Mouse (Mus musculus) embryonic facial prominence, embryonic 15.5 days (tissue): ENCODE measurements around the gene Olfr631. TPM values are rescaled to one million over a fixed set of nuclear protein-coding genes. Genes with fewer than 3 reads are reported as not detected.

Experiments
- ATAC-seq: fragments of 200-750 bp; cut with Nextera tagmentation; 2 replicates; pipeline ENCODE4 v1.8.0; 2017; ENCODE audit warnings: low read depth, moderate TSS enrichment; ENCODE audit not compliant: insufficient number of reproducible peaks, low FRiP score, low TSS enrichment
- H3K27ac ChIP-seq: fragments of 300-500 bp; sonication (generic); replicated peaks from 2 replicates; pipeline ENCODE4 v1.5.1; 2015; ENCODE audit warnings: mild to moderate bottlenecking, inconsistent platforms
- H3K27me3 ChIP-seq: fragments of 300-500 bp; sonication (generic); 2 replicates; pipeline ENCODE4 v1.6.1; 2015; ENCODE audit warnings: inconsistent platforms
- H3K36me3 ChIP-seq: fragments of 300-500 bp; sonication (generic); 2 replicates; pipeline ENCODE4 v1.6.1; 2015; ENCODE audit warnings: mild to moderate bottlenecking, inconsistent platforms
- H3K4me1 ChIP-seq: fragments of 300-500 bp; sonication (generic); 2 replicates; pipeline ENCODE4 v1.6.1; 2015; ENCODE audit warnings: inconsistent platforms
- H3K4me2 ChIP-seq: fragments of 300-500 bp; sonication (generic); replicated peaks from 2 replicates; pipeline ENCODE4 v1.6.1; 2015; ENCODE audit warnings: mild to moderate bottlenecking, inconsistent platforms
- H3K4me3 ChIP-seq: fragments of 300-500 bp; sonication (generic); replicated peaks from 2 replicates; pipeline ENCODE4 v1.5.1; 2015; ENCODE audit warnings: mild to moderate bottlenecking, inconsistent platforms
- H3K9ac ChIP-seq: fragments of 300-500 bp; sonication (generic); 2 replicates; pipeline ENCODE4 v1.6.1; 2015; ENCODE audit warnings: inconsistent platforms
- H3K9me3 ChIP-seq: fragments of 300-500 bp; sonication (generic); replicated peaks from 2 replicates; pipeline ENCODE4 v1.6.1; 2016; ENCODE audit warnings: inconsistent platforms
- WGBS: fragments of 180-500 bp; shearing (Covaris S2); methylation state at CpG from one replicate; pipeline ENCODE4 v1.1.7; 2015; 5-methylcytosine and 5-hydroxymethylcytosine counted together
- polyA plus RNA-seq: library from polyadenylated mRNA; unstranded; fragments of >200 nt; fragmentation: Nextera tagmentation; extraction: Ambion mirVana; gene quantifications from 2 replicates; pipeline ENCODE4 v1.2.1, GENCODE M21; 2015

Gene Olfr631
- polyA plus RNA-seq, 1 experiment from 2014 or later: not detected

- WGBS: 53% methylated on average over 1 of the region's 1 CpGs
- Histone ChIP-seq H3K4me2 (no peak overlapping the region), H3K4me3 (no peak overlapping the region), H3K9ac (no peak overlapping the region), H3K36me3 (no peaks in the 10 kb centered on the region), H3K27me3 (no peaks in the 10 kb centered on the region), H3K9me3 (no peaks in the 10 kb centered on the region), H3K27ac (no peak overlapping the region), H3K4me1 (no peaks in the 10 kb centered on the region)
- ATAC-seq: no peak
Observed at GRCm38 (mm10) chr7:103971782-103972181, 43.2 kb downstream of the Olfr631 start.

Other genes starting within 250 kb of the Olfr631 start
- not detected in 2 replicates for gene Olfr625-ps1, start 246.1 kb upstream of the Olfr631 start, polyA plus RNA-seq
- gene Olfr243, start 214.2 kb upstream of the Olfr631 start, polyA plus RNA-seq: 0.17 TPM in 1 of 2 replicates, not detected in the other
- gene Olfr628, start 198.5 kb upstream of the Olfr631 start, polyA plus RNA-seq: not detected in 2 replicates
- gene Olfr629, start 183.9 kb upstream of the Olfr631 start, polyA plus RNA-seq: 0.09 TPM in 1 of 2 replicates, not detected in the other
- not detected in 2 replicates for gene Olfr630, start 171.5 kb upstream of the Olfr631 start, polyA plus RNA-seq
- 0.25 and 0.43 TPM in 2 replicates for gene Olfr69, start 157.2 kb upstream of the Olfr631 start, polyA plus RNA-seq
- 0.12 TPM in 1 of 2 replicates, not detected in the other for gene Olfr68, start 149.1 kb upstream of the Olfr631 start, polyA plus RNA-seq
- gene Olfr67, start 137.0 kb upstream of the Olfr631 start, polyA plus RNA-seq: not detected in 2 replicates
- gene Hbb-bt, start 114.8 kb upstream of the Olfr631 start, polyA plus RNA-seq: 2,578 and 3,288 TPM in 2 replicates
- gene Hbb-bs, start 100.7 kb upstream of the Olfr631 start, polyA plus RNA-seq: 7,493 and 10,028 TPM in 2 replicates
- not detected in 2 replicates for gene Hbb-bh2, start 88.3 kb upstream of the Olfr631 start, polyA plus RNA-seq
- gene Hbb-bh1, start 85.7 kb upstream of the Olfr631 start, polyA plus RNA-seq: 3.0 and 4.7 TPM in 2 replicates
- 296 and 441 TPM in 2 replicates for gene Hbb-y, start 75.6 kb upstream of the Olfr631 start, polyA plus RNA-seq
- not detected in 2 replicates for gene Olfr66, start 42.6 kb upstream of the Olfr631 start, polyA plus RNA-seq
- gene Olfr64, start 34.3 kb upstream of the Olfr631 start, polyA plus RNA-seq: 0.04 and 0.11 TPM in 2 replicates
- gene Olfr65, start 25.3 kb upstream of the Olfr631 start, polyA plus RNA-seq: 0.34 and 0.51 TPM in 2 replicates
- not detected in 2 replicates for gene Olfr632, start 5.5 kb downstream of the Olfr631 start, polyA plus RNA-seq
- not detected in 2 replicates for gene Olfr633, start 15.6 kb downstream of the Olfr631 start, polyA plus RNA-seq
- gene Olfr635, start 42.3 kb downstream of the Olfr631 start, polyA plus RNA-seq: 0.07 TPM in 2 replicates
- not detected in 2 replicates for gene Olfr638, start 69.9 kb downstream of the Olfr631 start, polyA plus RNA-seq
- 0.05 TPM in 2 replicates for gene Olfr639, start 88.5 kb downstream of the Olfr631 start, polyA plus RNA-seq
- 0.45 and 0.84 TPM in 2 replicates for gene Olfr640, start 96.7 kb downstream of the Olfr631 start, polyA plus RNA-seq
- 0.12 and 0.23 TPM in 2 replicates for gene Olfr641, start 106.6 kb downstream of the Olfr631 start, polyA plus RNA-seq
- 0.08 TPM in 1 of 2 replicates, not detected in the other for gene Olfr642, start 123.8 kb downstream of the Olfr631 start, polyA plus RNA-seq
- 0.03 and 0.12 TPM in 2 replicates for gene 4930516K23Rik, start 132.6 kb downstream of the Olfr631 start, polyA plus RNA-seq
- gene Olfr644, start 143.0 kb downstream of the Olfr631 start, polyA plus RNA-seq: 0.13 and 0.32 TPM in 2 replicates
- gene Olfr645, start 156.6 kb downstream of the Olfr631 start, polyA plus RNA-seq: 0.04 and 0.24 TPM in 2 replicates
- 0.22 TPM in 1 of 2 replicates, not detected in the other for gene Olfr646, start 176.0 kb downstream of the Olfr631 start, polyA plus RNA-seq
- gene Ubqln5, start 201.0 kb downstream of the Olfr631 start, polyA plus RNA-seq: not detected in 2 replicates
- not detected in 2 replicates for gene Olfr643, start 208.6 kb downstream of the Olfr631 start, polyA plus RNA-seq
- gene Ubqln3, start 214.5 kb downstream of the Olfr631 start, polyA plus RNA-seq: 0.22 and 0.37 TPM in 2 replicates
- 0.12 and 0.49 TPM in 2 replicates for gene Ubqlnl, start 221.7 kb downstream of the Olfr631 start, polyA plus RNA-seq
- gene Olfm5, start 236.0 kb downstream of the Olfr631 start, polyA plus RNA-seq: 20.1 and 24.2 TPM in 2 replicates